Mouse (Mus musculus) megakaryocyte, embryonic 14.5 days (primary cell): Measurements from ENCODE around the gene Mfsd10. TPM values are rescaled to one million over a fixed set of nuclear protein-coding genes. Genes with fewer than 3 reads are reported as not detected.

Experiments
- H3K27me3 ChIP-seq: replicated peaks from 2 replicates; pipeline ENCODE3; 2012; ENCODE audit warnings: inconsistent platforms
- H3K36me3 ChIP-seq: replicated peaks from 2 replicates; pipeline ENCODE3; 2012; ENCODE audit warnings: low read length, inconsistent platforms, mixed read lengths
- H3K4me1 ChIP-seq: 2 replicates; pipeline ENCODE4 v1.6.1; 2012; ENCODE audit warnings: inconsistent platforms
- H3K4me3 ChIP-seq: replicated peaks from 2 replicates; pipeline ENCODE3; 2012; ENCODE audit warnings: moderate library complexity, mild to moderate bottlenecking, inconsistent platforms
- H3K9me3 ChIP-seq: 2 replicates; pipeline ENCODE4 v1.6.1; 2012; ENCODE audit warnings: inconsistent platforms
- FLI1 ChIP-seq: IDR thresholded peaks from 2 replicates; pipeline ENCODE4 v1.6.1; 2012; ENCODE audit warnings: low read length, inconsistent platforms, mixed read lengths
- GATA1 ChIP-seq: IDR thresholded peaks from 3 replicates; pipeline ENCODE4 v1.6.1; 2012; ENCODE audit warnings: mixed read lengths, low read length, inconsistent platforms, borderline replicate concordance
- polyA plus RNA-seq: library from polyadenylated mRNA; stranded (reverse); fragments of >175 nt; gene quantifications from 2 replicates; pipeline ENCODE4 v1.2.3, GENCODE M21; 2012; ENCODE audit warnings: low replicate concordance; ENCODE audit not compliant: insufficient read depth

Gene Mfsd10
- polyA plus RNA-seq, 1 experiment: 199 TPM

DNA sequence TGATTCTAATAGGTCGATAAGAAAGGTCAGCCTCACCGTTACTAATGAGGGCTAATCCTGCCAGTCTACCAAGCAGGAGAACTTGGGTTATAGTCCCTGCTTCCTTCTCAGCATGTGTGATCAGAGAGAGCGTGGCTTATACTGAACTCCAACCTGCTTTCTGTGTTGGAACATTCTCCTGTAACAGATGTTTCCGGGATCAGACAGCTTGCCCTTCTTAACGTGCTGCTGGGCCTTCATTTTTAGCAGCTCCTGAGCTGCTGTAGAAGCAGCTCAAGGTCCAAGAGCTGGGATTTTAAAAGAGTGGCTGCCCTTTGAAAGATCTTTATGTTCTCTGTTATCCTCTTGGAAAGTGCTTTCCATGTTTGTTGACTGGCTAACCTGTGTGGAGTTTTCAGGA, 51.8 kb downstream of the Mfsd10 start:
- TF ChIP-seq FLI1 (no peak), GATA1 (no peak)
- no peaks in the 10 kb centered on the region for H3K9me3 ChIP-seq
- no peak overlapping the region for H3K4me3 ChIP-seq
- peaks cover 26% of the 10 kb centered on the region for H3K36me3 ChIP-seq
- peaks cover 84% of the 10 kb centered on the region for H3K4me1 ChIP-seq
- H3K27me3 ChIP-seq: no peaks in the 10 kb centered on the region

Other genes with a start within 250 kb of the Mfsd10 start
- 2.0 and 7.5 TPM in 2 replicates for gene Tnip2, start 123.2 kb downstream of the Mfsd10 start, polyA plus RNA-seq
- 8.6 and 17.1 TPM in 2 replicates for gene Sh3bp2, start 111.4 kb downstream of the Mfsd10 start, polyA plus RNA-seq
- gene Add1, start 63.5 kb downstream of the Mfsd10 start, polyA plus RNA-seq: 255 and 447 TPM in 2 replicates
- gene Nop14, start 22.9 kb upstream of the Mfsd10 start, polyA plus RNA-seq: 2.9 and 14.1 TPM in 2 replicates
- gene Grk4, start 23.2 kb upstream of the Mfsd10 start, polyA plus RNA-seq: not detected in 2 replicates
- gene Htt, start 124.5 kb upstream of the Mfsd10 start, polyA plus RNA-seq: 0.64 and 1.7 TPM in 2 replicates